Mouse (Mus musculus) heart, embryonic 16.5 days (tissue): ENCODE measurements around the gene Ccne1. TPM values are rescaled to one million over a fixed set of nuclear protein-coding genes. Genes with fewer than 3 reads are reported as not detected.

Experiments used
- ATAC-seq: fragments of 200-750 bp; cut with Nextera tagmentation; replicated peaks from 2 replicates; pipeline ENCODE4 v1.8.0; 2017; ENCODE audit warnings: moderate number of reproducible peaks; ENCODE audit not compliant: insufficient read depth, low FRiP score; ENCODE audit errors: extremely low read depth
- H3K27ac ChIP-seq: fragments of 300-500 bp; sonication (generic); 2 replicates; pipeline ENCODE4 v1.5.1; 2014; ENCODE audit warnings: mild to moderate bottlenecking, low read length, control low read depth, moderate library complexity
- H3K27me3 ChIP-seq: fragments of 300-500 bp; sonication (generic); 2 replicates; pipeline ENCODE4 v1.6.1; 2014; ENCODE audit warnings: low read length, mixed read lengths; ENCODE audit not compliant: control insufficient read depth, insufficient read depth
- H3K36me3 ChIP-seq: fragments of 300-500 bp; sonication (generic); 2 replicates; pipeline ENCODE4 v1.6.1; 2014; ENCODE audit not compliant: control insufficient read depth, insufficient read depth
- H3K4me1 ChIP-seq: fragments of 300-500 bp; sonication (generic); 2 replicates; pipeline ENCODE4 v1.6.1; 2014; ENCODE audit warnings: low read length, mixed read lengths; ENCODE audit not compliant: control insufficient read depth, insufficient read depth
- H3K4me2 ChIP-seq: fragments of 300-500 bp; sonication (generic); 2 replicates; pipeline ENCODE4 v1.6.1; 2014; ENCODE audit warnings: low read depth, mild to moderate bottlenecking, control low read depth, low read length
- H3K4me3 ChIP-seq: fragments of 300-500 bp; sonication (generic); 2 replicates; pipeline ENCODE4 v1.5.1; 2014; ENCODE audit warnings: mild to moderate bottlenecking, control low read depth, low read length
- H3K9ac ChIP-seq: fragments of 300-500 bp; sonication (generic); 2 replicates; pipeline ENCODE4 v1.6.1; 2014; ENCODE audit warnings: low read length, control low read depth
- H3K9me3 ChIP-seq: fragments of 300-500 bp; sonication (generic); replicated peaks from 2 replicates; pipeline ENCODE4 v1.6.1; 2016; ENCODE audit warnings: low read length; ENCODE audit not compliant: control insufficient read depth
- WGBS: fragments of 180-500 bp; shearing (Covaris S2); extraction: QIAGEN DNeasy Blood & Tissue Kit; methylation state at CpG from one replicate; pipeline ENCODE4 v1.1.7; 2014; 5-methylcytosine and 5-hydroxymethylcytosine counted together
- polyA plus RNA-seq: library from polyadenylated mRNA; unstranded; fragments of >200 nt; fragmentation: Nextera tagmentation; extraction: Ambion mirVana; gene quantifications from 2 replicates; pipeline ENCODE4 v1.2.1, GENCODE M21; 2015

Gene Ccne1
- polyA plus RNA-seq, 1 experiment from 2014 or later = 28.6 TPM

DNA sequence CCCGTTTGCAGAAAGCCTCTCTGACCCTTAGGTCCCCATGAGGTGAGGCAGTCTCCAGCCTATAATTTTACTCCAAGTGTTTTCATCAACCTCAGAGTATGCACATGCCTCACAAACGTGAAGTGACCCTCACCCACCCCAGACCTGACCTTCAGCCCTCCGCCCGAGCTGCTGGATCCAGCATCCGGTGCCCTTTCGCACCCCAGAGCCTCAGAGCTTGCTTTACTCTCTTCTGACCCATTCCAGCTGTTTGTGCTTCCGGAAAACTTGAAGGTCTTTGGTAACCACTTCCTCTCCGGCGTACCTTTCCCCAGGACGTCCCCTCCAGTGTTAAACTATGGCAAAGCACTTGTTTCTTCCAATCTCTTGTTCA, 912 bp upstream of the Ccne1 start:
- H3K36me3 ChIP-seq = no peaks in the 10 kb centered on the region
- 26% methylated on average over 10 of the region's 10 CpGs for WGBS
- ATAC-seq = no peak
- H3K9me3 ChIP-seq = no peaks in the 10 kb centered on the region
- peak overlapping the region; percentile 72 for H3K27ac ChIP-seq
- no peaks in the 10 kb centered on the region for H3K27me3 ChIP-seq
- H3K4me3 ChIP-seq = peak overlapping the region; percentile 93
- H3K4me1 ChIP-seq = peaks cover 19% of the 10 kb centered on the region
- peak overlapping the region; percentile 98 for H3K4me2 ChIP-seq
- H3K9ac ChIP-seq = peak overlapping the region; percentile 78

DNA sequence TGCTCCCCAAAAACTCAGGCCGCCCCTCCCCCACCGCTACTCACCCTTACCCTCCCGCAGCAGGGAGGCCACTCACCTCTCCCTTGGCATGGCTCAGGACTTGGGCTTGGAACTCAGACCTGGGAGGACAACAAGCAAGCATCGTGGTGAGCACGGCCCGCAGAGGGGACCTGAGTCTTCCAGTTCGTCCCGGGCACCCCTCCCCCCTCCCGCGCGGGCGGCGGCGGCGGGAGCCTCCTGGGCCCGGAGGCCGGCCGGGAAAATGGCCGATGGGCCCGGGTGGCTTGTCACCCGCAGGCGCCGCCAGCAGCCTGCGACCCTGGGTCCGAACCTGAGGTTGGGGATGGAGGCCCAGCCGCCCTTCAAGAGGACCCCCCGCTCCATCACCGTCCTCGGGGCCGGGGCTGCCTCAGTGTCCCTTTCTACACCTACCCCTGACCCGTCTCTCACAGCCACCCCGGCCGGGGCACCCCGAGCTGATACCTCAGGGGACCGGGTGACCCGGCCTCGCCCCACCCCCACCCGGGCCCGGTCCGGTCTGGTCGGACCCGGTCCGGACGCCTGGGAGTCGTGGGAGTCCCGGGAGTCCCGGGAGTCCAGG, 523 bp downstream of the Ccne1 start:
- Histone ChIP-seq H3K9ac (peak overlapping the region; percentile 87), H3K4me2 (peak overlapping the region; percentile 98), H3K4me3 (peak overlapping the region; percentile 93), H3K36me3 (peaks cover 5% of the 10 kb centered on the region), H3K4me1 (peaks cover 17% of the 10 kb centered on the region), H3K27ac (peak overlapping the region; percentile 62; the same call in 1 of the 2 replicates), H3K9me3 (no peaks in the 10 kb centered on the region), H3K27me3 (no peaks in the 10 kb centered on the region)
- under 1% methylated on average over 46 of the region's 47 CpGs for WGBS
- no peak; the same call in 1 of the 2 replicates for ATAC-seq

DNA sequence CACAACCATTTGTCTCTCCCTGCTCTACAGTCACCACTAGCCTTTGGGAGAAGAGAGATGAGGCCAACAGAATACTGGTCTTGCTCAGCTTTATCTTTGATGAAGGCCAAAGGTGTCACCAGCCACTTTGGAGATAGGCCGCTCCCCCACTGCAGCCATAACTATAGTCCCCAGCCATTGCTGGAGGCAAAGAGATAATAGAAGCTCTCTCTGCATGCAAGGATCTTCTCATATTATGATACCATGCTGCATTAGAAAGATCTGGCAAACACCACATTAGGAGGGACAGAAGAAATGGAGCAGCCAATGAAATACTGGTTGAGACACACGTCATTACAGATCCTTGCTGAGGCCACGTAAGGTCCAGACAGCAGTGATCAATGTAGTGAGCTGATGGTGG, 2.0 kb downstream of the Ccne1 start:
- H3K9ac ChIP-seq = no peak overlapping the region
- H3K4me1 ChIP-seq = peaks cover 16% of the 10 kb centered on the region
- no peaks in the 10 kb centered on the region for H3K27me3 ChIP-seq
- peaks cover 15% of the 10 kb centered on the region for H3K36me3 ChIP-seq
- ATAC-seq = no peak
- WGBS = 82% methylated on average over 3 of the region's 3 CpGs
- H3K4me3 ChIP-seq = no peak overlapping the region
- no peak overlapping the region for H3K27ac ChIP-seq
- H3K4me2 ChIP-seq = peak overlapping the region; percentile 98; the same call in 1 of the 2 replicates
- H3K9me3 ChIP-seq = no peaks in the 10 kb centered on the region

DNA sequence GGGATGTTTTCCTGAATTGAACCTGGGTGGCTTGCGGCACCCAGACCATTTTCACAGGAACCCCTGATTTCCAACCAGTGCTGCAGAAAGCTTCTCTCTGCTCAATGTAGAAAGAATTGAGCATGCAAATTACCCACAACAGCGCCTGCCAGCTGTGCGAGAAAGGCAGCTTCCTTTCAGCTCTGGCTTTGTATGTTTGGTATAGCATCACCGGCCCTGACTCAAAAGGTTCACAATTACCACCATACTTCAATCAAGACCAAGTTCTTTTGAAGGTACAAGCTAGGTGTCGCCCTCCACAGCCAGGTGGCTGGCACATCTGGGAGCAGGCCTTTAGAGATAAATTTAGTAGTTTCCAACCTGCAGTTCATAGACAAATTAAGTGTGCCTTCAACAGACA, 3.2 kb downstream of the Ccne1 start:
- H3K9me3 ChIP-seq = no peaks in the 10 kb centered on the region
- 87% methylated on average over 5 of the region's 5 CpGs for WGBS
- H3K36me3 ChIP-seq = peaks cover 20% of the 10 kb centered on the region
- H3K27me3 ChIP-seq = no peaks in the 10 kb centered on the region
- no peak overlapping the region for H3K9ac ChIP-seq
- H3K27ac ChIP-seq = no peak overlapping the region
- H3K4me3 ChIP-seq = no peak overlapping the region
- no peak for ATAC-seq
- peaks cover 16% of the 10 kb centered on the region for H3K4me1 ChIP-seq
- no peak overlapping the region for H3K4me2 ChIP-seq

DNA sequence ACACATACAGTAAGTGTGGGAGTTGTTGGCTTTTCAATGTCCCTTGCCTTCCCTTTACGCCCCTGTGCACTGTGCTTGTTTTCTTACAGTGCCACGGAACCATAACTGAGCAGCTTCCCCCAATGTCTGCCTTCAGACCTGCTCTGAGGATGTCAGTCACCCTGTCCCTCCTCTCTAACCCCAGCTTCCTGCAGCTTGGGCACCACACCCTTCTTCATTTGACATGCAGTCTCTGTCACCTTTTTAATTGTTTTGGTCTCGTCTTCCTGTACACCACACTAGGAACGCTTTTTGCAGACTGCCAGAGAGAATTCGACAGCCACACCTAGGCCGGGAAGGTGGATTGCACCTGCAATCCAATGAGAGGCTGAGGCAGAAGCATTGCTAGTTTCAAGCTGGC, 13.0 kb downstream of the Ccne1 start:
- no peaks in the 10 kb centered on the region for H3K27me3 ChIP-seq
- no peak overlapping the region for H3K4me2 ChIP-seq
- no peaks in the 10 kb centered on the region for H3K9me3 ChIP-seq
- H3K27ac ChIP-seq = no peak overlapping the region
- ATAC-seq = no peak
- H3K36me3 ChIP-seq = peaks cover 19% of the 10 kb centered on the region
- H3K9ac ChIP-seq = no peak overlapping the region
- no peaks in the 10 kb centered on the region for H3K4me1 ChIP-seq
- no peak overlapping the region for H3K4me3 ChIP-seq
- 66% methylated on average over 6 of the region's 6 CpGs for WGBS

DNA sequence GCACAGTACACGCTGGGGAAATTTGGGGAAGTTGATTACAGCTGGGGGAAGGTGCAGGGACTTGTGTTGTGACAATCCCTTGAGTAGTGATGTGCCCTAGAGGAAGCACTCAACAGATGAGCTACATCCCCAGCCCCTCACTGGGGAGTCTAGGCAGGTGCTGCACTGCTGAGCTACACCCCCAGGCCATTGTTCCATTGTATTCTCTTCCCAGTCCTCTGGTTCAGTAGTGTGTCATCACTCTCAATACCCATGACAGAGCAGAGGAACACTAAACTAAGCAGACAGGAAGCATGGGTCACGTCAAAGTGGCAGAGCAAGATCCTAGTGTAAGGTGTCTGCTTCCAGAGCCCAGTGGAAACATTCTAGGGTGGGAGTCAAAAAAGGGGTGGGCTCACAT, 14.2 kb downstream of the Ccne1 start:
- 27% methylated on average over 2 of the region's 2 CpGs for WGBS
- H3K27me3 ChIP-seq = no peaks in the 10 kb centered on the region
- 0 out of 2 replicates have a peak, but pooled peaks cover 2% of the 10 kb centered on the region for H3K4me1 ChIP-seq
- H3K27ac ChIP-seq = no peak overlapping the region
- no peak overlapping the region for H3K4me2 ChIP-seq
- H3K36me3 ChIP-seq = peaks cover 11% of the 10 kb centered on the region
- no peak for ATAC-seq
- H3K9ac ChIP-seq = no peak overlapping the region
- no peak overlapping the region for H3K4me3 ChIP-seq
- H3K9me3 ChIP-seq = no peaks in the 10 kb centered on the region

DNA sequence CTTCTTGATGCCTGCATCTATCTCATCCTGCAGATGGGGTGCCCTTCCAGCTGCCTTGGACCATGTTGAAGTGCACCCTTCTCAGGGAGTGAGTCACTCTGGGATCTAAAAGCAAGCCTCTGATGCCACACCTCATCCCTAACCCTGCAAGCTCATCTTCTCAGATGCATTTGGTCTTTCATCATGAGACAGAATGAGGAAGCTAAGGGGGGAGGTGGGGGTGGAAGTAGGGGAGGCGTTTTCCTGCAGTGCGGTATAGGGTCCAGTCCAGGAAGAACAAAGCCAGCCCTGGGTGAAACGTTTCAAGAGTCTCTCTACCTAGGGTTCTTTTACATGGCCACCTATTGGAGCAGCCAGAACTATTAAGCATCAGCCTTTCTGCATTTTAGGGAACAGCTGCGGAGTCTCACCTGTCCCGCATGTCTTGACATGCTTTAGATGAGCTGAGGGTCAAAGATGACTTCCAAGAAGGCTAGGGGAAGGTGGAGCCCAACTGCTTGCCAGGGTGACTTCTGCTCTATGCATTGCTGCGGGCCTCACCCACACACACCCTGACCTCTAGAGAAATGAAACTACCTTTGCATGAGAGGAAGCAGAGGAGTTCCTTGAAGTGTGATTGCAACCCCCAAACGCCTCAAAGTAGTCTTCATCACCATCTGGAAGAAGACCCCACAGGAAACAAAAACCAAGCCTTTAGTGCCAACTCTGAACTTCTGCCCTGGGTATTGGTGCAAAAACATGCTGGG, 17.2 kb downstream of the Ccne1 start:
- H3K9ac ChIP-seq = no peak overlapping the region
- ATAC-seq = no peak
- WGBS = 68% methylated on average over 7 of the region's 7 CpGs
- H3K4me2 ChIP-seq = no peak overlapping the region
- H3K4me1 ChIP-seq = peaks cover 13% of the 10 kb centered on the region
- H3K4me3 ChIP-seq = no peak overlapping the region
- H3K27me3 ChIP-seq = no peaks in the 10 kb centered on the region
- no peaks in the 10 kb centered on the region for H3K9me3 ChIP-seq
- no peak overlapping the region for H3K27ac ChIP-seq
- H3K36me3 ChIP-seq = no peaks in the 10 kb centered on the region

DNA sequence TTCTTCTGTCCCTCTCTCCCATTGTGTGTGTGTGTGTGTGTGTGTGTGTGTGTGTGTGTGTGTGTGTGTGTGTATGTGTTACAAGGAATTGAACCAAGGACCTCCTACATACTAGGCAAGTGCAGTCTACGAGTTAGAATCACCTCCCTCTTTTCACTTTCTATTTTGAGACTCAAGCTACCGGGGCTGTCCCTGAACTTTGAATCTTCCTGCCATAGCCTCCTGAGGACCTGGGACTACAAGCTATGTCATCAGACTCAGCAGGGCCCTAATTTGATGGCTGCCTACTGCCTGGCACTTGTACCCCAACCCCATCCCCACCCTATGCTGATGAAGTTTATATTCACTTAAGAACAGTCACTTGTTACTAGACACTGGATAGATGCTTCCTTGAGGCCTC, 18.9 kb downstream of the Ccne1 start:
- H3K4me1 ChIP-seq = peaks cover 17% of the 10 kb centered on the region
- no peaks in the 10 kb centered on the region for H3K36me3 ChIP-seq
- no peak overlapping the region for H3K4me3 ChIP-seq
- no peaks in the 10 kb centered on the region for H3K27me3 ChIP-seq
- WGBS = 34% methylated on average over 2 of the region's 2 CpGs
- no peak overlapping the region for H3K4me2 ChIP-seq
- no peak overlapping the region for H3K9ac ChIP-seq
- no peaks in the 10 kb centered on the region for H3K9me3 ChIP-seq
- H3K27ac ChIP-seq = no peak overlapping the region
- no peak for ATAC-seq

DNA sequence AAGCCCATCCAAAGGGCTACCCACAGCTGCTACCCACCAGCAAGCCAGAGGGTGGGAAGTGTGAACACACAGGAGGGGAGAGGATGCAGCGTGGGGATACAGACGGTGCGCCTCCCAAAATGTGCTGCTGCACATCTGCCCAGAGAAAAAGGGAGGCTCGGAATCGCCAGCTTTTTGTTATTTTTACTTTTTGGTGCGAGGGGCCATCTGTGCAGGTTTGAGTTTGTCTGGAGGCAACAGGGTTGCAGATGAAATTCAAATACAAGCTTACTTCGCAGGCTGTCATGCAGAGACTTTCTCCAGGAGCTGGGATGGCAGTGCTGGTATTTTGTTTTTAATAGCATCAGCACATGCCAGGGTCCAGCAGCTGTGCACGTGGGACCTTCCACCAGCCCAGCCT, 19.5 kb downstream of the Ccne1 start:
- WGBS = 77% methylated on average over 8 of the region's 8 CpGs
- H3K4me2 ChIP-seq = no peak overlapping the region
- peaks cover 17% of the 10 kb centered on the region for H3K4me1 ChIP-seq
- no peak overlapping the region for H3K27ac ChIP-seq
- H3K4me3 ChIP-seq = no peak overlapping the region
- no peak for ATAC-seq
- H3K9me3 ChIP-seq = no peaks in the 10 kb centered on the region
- H3K27me3 ChIP-seq = no peaks in the 10 kb centered on the region
- H3K9ac ChIP-seq = no peak overlapping the region
- H3K36me3 ChIP-seq = no peaks in the 10 kb centered on the region
